Mouse (Mus musculus) left cerebral cortex, postnatal 25 days (tissue): ENCODE measurements around the gene Scaper. TPM values are rescaled to one million over a fixed set of nuclear protein-coding genes. Genes with fewer than 3 reads are reported as not detected.

Experiments used
- DNase-seq, 2 experiments: peaks; one replicate each; pipeline ENCODE4 v3.0.0; 2022; ENCODE audit warnings: low spot score in 2 of 2, mixed read lengths in 1 of 2
- intact Hi-C: fragments of 180-260 bp; cut with DNase I; formaldehyde crosslinking; loops from one replicate; pipeline ENCODE4 v1.15.1; 2025
- total RNA-seq, 2 experiments: library from RNA; stranded (reverse); gene quantifications; 2 replicates each; pipeline ENCODE4 v1.2.3; 2021

Gene Scaper
- total RNA-seq, 2 experiments from 2014 or later: 30.1 to 30.9 TPM

GRCm38 (mm10) chr9:55614711-55615110 lies 323.2 kb downstream of the Scaper start:
- intact Hi-C loops: no loop called here
- DNase-seq: no peak

- no peak for DNase-seq
- intact Hi-C loops: no loop called here
These were observed 328.2 kb downstream of the Scaper start for GRCm38 (mm10) chr9:55609751-55610150.

- intact Hi-C loops: no loop called here
- no peak for DNase-seq
These were observed 329.0 kb downstream of the Scaper start for GRCm38 (mm10) chr9:55608701-55609531.

- DNase-seq: no peak
- intact Hi-C loops: no loop called here
These were observed 339.3 kb downstream of the Scaper start for GRCm38 (mm10) chr9:55598594-55598993.

GRCm38 (mm10) chr9:55586141-55586540 lies 351.8 kb downstream of the Scaper start:
- DNase-seq: no peak
- intact Hi-C loops: no loop called here

GRCm38 (mm10) chr9:55581414-55581813 lies 356.5 kb downstream of the Scaper start:
- DNase-seq: no peak
- intact Hi-C loops: no loop called here

- intact Hi-C loops: no loop called here
- DNase-seq: peak; percentile 10 to 19
These were observed 361.3 kb downstream of the Scaper start for GRCm38 (mm10) chr9:55576571-55576970.

GRCm38 (mm10) chr9:55571071-55571470 lies 366.8 kb downstream of the Scaper start:
- intact Hi-C loops: no loop called here
- DNase-seq: no peak

GRCm38 (mm10) chr9:55568466-55569159 lies 369.3 kb downstream of the Scaper start:
- intact Hi-C loops: no loop called here
- no peak for DNase-seq

GRCm38 (mm10) chr9:55560960-55561359 lies 377.0 kb downstream of the Scaper start:
- no peak for DNase-seq
- intact Hi-C loops: no loop called here

- intact Hi-C loops: no loop called here
- no peak for DNase-seq
These were observed 382.9 kb downstream of the Scaper start for GRCm38 (mm10) chr9:55554986-55555385.

- no peak for DNase-seq
- intact Hi-C loops: no loop called here
These were observed 388.5 kb downstream of the Scaper start for GRCm38 (mm10) chr9:55549302-55549890.

GRCm38 (mm10) chr9:55548871-55549270 lies 389.0 kb downstream of the Scaper start:
- no peak for DNase-seq
- intact Hi-C loops: no loop called here

- DNase-seq: no peak
These were observed 391.5 kb downstream of the Scaper start for GRCm38 (mm10) chr9:55546176-55547010.

GRCm38 (mm10) chr9:55545556-55546175 lies 392.3 kb downstream of the Scaper start:
- intact Hi-C loops: no loop called here
- peak in 1 of 2 experiments; percentile 8 for DNase-seq

More at GRCm38 (mm10) chr9:55546176-55547010, 391.5 kb downstream of the Scaper start:
- intact Hi-C loops: no loop called here

- intact Hi-C loops: no loop called here
- peak in 1 of 2 experiments; percentile 36 for DNase-seq
These were observed 392.9 kb downstream of the Scaper start for GRCm38 (mm10) chr9:55544861-55545555.

GRCm38 (mm10) chr9:55543703-55544401 lies 394.1 kb downstream of the Scaper start:
- DNase-seq: peak; percentile 46 to 50

GRCm38 (mm10) chr9:55543336-55543702 lies 394.6 kb downstream of the Scaper start:
- peak in 1 of 2 experiments; percentile 24 for DNase-seq
- intact Hi-C loops: no loop called here

More at GRCm38 (mm10) chr9:55543703-55544401, 394.1 kb downstream of the Scaper start:
- intact Hi-C loops: no loop called here
